Mouse (Mus musculus) liver, postnatal 0 days (tissue): Measurements from ENCODE around the gene Gm49369.

ENCODE experiments used
- CTCF ChIP-seq: sonication (generic); IDR thresholded peaks from 2 replicates; pipeline ENCODE4 v1.5.1; 2016; ENCODE audit warnings: antibody characterized with exemption, low read depth
- EP300 ChIP-seq: IDR thresholded peaks from 2 replicates; pipeline ENCODE4 v1.6.1; 2016; ENCODE audit warnings: antibody characterized with exemption, low read depth, mild to moderate bottlenecking

DNA sequence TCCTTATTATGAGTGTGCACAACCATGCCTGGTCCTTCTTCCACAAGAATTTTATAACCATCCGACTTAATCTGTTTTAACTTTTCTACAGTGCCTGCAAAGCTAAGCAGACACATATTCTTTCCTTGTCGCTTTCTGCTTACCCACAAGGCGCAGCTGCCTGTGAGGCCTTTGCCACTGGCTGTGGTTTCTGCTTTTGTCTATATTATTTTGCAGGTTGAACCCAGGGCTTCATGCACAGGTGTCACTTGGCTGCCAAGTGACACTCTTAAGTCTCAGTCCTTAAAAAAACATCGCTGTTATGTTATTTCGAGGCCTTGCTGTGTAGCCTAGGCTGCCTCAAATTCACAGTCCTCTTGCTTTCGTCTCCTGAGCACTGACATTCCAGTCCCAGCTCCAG, 59.8 kb downstream of the Gm49369 start:
- TF ChIP-seq EP300 = no peak
- TF ChIP-seq CTCF = no peak
